Mouse (Mus musculus) limb, embryonic 13.5 days (tissue): Measurements from ENCODE around the gene Olfr763. TPM values are rescaled to one million over a fixed set of nuclear protein-coding genes. Genes with fewer than 3 reads are reported as not detected.

Experiments
- polyA plus RNA-seq: library from polyadenylated mRNA; unstranded; fragments of >200 nt; fragmentation: Nextera tagmentation; extraction: Ambion mirVana; gene quantifications from 2 replicates; pipeline ENCODE4 v1.2.1, GENCODE M21; 2015

Olfr763 gene
- polyA plus RNA-seq, 1 experiment from 2014 or later = not detected

Other genes with a start within 250 kb of the Olfr763 start
- gene Mmp19, start 219.9 kb upstream of the Olfr763 start, polyA plus RNA-seq = 0.56 and 0.78 TPM in 2 replicates
- gene Dnajc14, start 206.7 kb upstream of the Olfr763 start, polyA plus RNA-seq = 58.8 and 66.8 TPM in 2 replicates
- 25.3 and 27.1 TPM in 2 replicates for gene Tmem198b, start 206.4 kb upstream of the Olfr763 start, polyA plus RNA-seq
- gene Sarnp, start 193.5 kb upstream of the Olfr763 start, polyA plus RNA-seq = 224 and 240 TPM in 2 replicates
- 30.2 and 34.0 TPM in 2 replicates for gene Ormdl2, start 189.1 kb upstream of the Olfr763 start, polyA plus RNA-seq
- gene Gdf11, start 119.1 kb upstream of the Olfr763 start, polyA plus RNA-seq = 12.5 and 13.1 TPM in 2 replicates
- gene Cd63, start 109.8 kb upstream of the Olfr763 start, polyA plus RNA-seq = 820 and 839 TPM in 2 replicates
- 12.2 and 12.9 TPM in 2 replicates for gene Rdh5, start 87.9 kb upstream of the Olfr763 start, polyA plus RNA-seq
- 225 and 240 TPM in 2 replicates for gene Bloc1s1, start 86.8 kb upstream of the Olfr763 start, polyA plus RNA-seq
- 4.8 and 5.5 TPM in 2 replicates for gene Itga7, start 77.0 kb upstream of the Olfr763 start, polyA plus RNA-seq
- 0.19 TPM in 1 of 2 replicates, not detected in the other for gene Mettl7b, start 49.8 kb upstream of the Olfr763 start, polyA plus RNA-seq
- gene Olfr9, start 21.4 kb upstream of the Olfr763 start, polyA plus RNA-seq = not detected in 2 replicates
- gene Olfr764-ps1, start 29.1 kb downstream of the Olfr763 start, polyA plus RNA-seq = not detected in 2 replicates
- not detected in 2 replicates for gene Olfr765, start 39.2 kb downstream of the Olfr763 start, polyA plus RNA-seq
- 0.08 TPM in 1 of 2 replicates, not detected in the other for gene Olfr766-ps1, start 58.2 kb downstream of the Olfr763 start, polyA plus RNA-seq
- 0.04 TPM in 1 of 2 replicates, not detected in the other for gene Olfr767, start 72.1 kb downstream of the Olfr763 start, polyA plus RNA-seq
- gene Olfr768, start 88.6 kb downstream of the Olfr763 start, polyA plus RNA-seq = 0.08 TPM in 1 of 2 replicates, not detected in the other
- gene Olfr769, start 107.1 kb downstream of the Olfr763 start, polyA plus RNA-seq = 0.05 TPM in 1 of 2 replicates, not detected in the other
- gene Olfr770, start 128.2 kb downstream of the Olfr763 start, polyA plus RNA-seq = not detected in 2 replicates
- not detected in 2 replicates for gene Olfr771, start 154.0 kb downstream of the Olfr763 start, polyA plus RNA-seq
- gene Olfr772, start 167.1 kb downstream of the Olfr763 start, polyA plus RNA-seq = not detected in 2 replicates
- not detected in 2 replicates for gene Olfr773, start 176.6 kb downstream of the Olfr763 start, polyA plus RNA-seq
- not detected in 2 replicates for gene Olfr774, start 225.4 kb downstream of the Olfr763 start, polyA plus RNA-seq
- gene Olfr775, start 237.6 kb downstream of the Olfr763 start, polyA plus RNA-seq = not detected in 2 replicates
- not detected in 2 replicates for gene Olfr776, start 248.3 kb downstream of the Olfr763 start, polyA plus RNA-seq